Mouse (Mus musculus): ENCODE measurements around the gene Adgrl3. TPM values are rescaled to one million over a fixed set of nuclear protein-coding genes. Genes with fewer than 3 reads are reported as not detected.

The Adgrl3 gene
- polyA plus RNA-seq, 1 experiment, result 9.8 TPM

GRCm38 (mm10) chr5:81564294-81564693, 544.4 kb downstream of the Adgrl3 start:
- no peaks in the 10 kb centered on the region for H3K79me2 ChIP-seq (ENCODE audit: control insufficient read depth, insufficient read depth)
- H3K79me3 ChIP-seq (ENCODE audit: low read depth), result no peaks in the 10 kb centered on the region
- no peak overlapping the region for H3ac ChIP-seq (ENCODE audit: control insufficient read depth, insufficient read length, low read depth)
- no peaks in the 10 kb centered on the region for H3K36me3 ChIP-seq (ENCODE audit: control insufficient read depth, insufficient read depth)
- TF ChIP-seq CTCF (IDR thresholded peaks at IDR 0.05; ENCODE audit: control insufficient read depth, insufficient read depth, insufficient read length) (no peak), MYOG (IDR thresholded peaks at IDR 0.05; ENCODE audit: control insufficient read depth, extremely low read depth, insufficient read length) (no peak), CEBPB (IDR thresholded peaks at IDR 0.05; ENCODE audit: low read depth) (no peak), MAX (IDR thresholded peaks at IDR 0.05) (no peak), USF1 (IDR thresholded peaks at IDR 0.05; ENCODE audit: low read depth) (no peak), FOSL1 (IDR thresholded peaks at IDR 0.05; ENCODE audit: insufficient read depth, low read length, poor library complexity, severe bottlenecking) (no peak), MYOD1 (IDR thresholded peaks at IDR 0.05; ENCODE audit: control insufficient read depth, insufficient read length, low read depth) (no peak)
- H3K4me3 ChIP-seq (ENCODE audit: insufficient read depth, poor library complexity, severe bottlenecking), result no peak overlapping the region
- H3K27me3 ChIP-seq (ENCODE audit: control insufficient read depth, insufficient read depth, insufficient read length), result no peaks in the 10 kb centered on the region

GRCm38 (mm10) chr5:81566577-81566976, 546.6 kb downstream of the Adgrl3 start:
- H3ac ChIP-seq (ENCODE audit: control insufficient read depth, insufficient read length, low read depth), result no peak overlapping the region
- H3K79me3 ChIP-seq (ENCODE audit: low read depth), result no peaks in the 10 kb centered on the region
- no peaks in the 10 kb centered on the region for H3K79me2 ChIP-seq (ENCODE audit: control insufficient read depth, insufficient read depth)
- no peak overlapping the region for H3K4me3 ChIP-seq (ENCODE audit: insufficient read depth, poor library complexity, severe bottlenecking)
- no peaks in the 10 kb centered on the region for H3K27me3 ChIP-seq (ENCODE audit: control insufficient read depth, insufficient read depth, insufficient read length)
- TF ChIP-seq MYOD1 (IDR thresholded peaks at IDR 0.05; ENCODE audit: control insufficient read depth, insufficient read length, low read depth), result no peak
- TF ChIP-seq CEBPB (IDR thresholded peaks at IDR 0.05; ENCODE audit: low read depth), result no peak
- no peak for TF ChIP-seq MAX (IDR thresholded peaks at IDR 0.05)
- TF ChIP-seq FOSL1 (IDR thresholded peaks at IDR 0.05; ENCODE audit: insufficient read depth, low read length, poor library complexity, severe bottlenecking), result no peak
- no peak for TF ChIP-seq MYOG (IDR thresholded peaks at IDR 0.05; ENCODE audit: control insufficient read depth, extremely low read depth, insufficient read length)
- no peak for TF ChIP-seq CTCF (IDR thresholded peaks at IDR 0.05; ENCODE audit: control insufficient read depth, insufficient read depth, insufficient read length)
- no peak for TF ChIP-seq USF1 (IDR thresholded peaks at IDR 0.05; ENCODE audit: low read depth)
- no peaks in the 10 kb centered on the region for H3K36me3 ChIP-seq (ENCODE audit: control insufficient read depth, insufficient read depth)

- Histone ChIP-seq H3K79me3 (ENCODE audit: low read depth) (no peaks in the 10 kb centered on the region), H3K36me3 (ENCODE audit: control insufficient read depth, insufficient read depth) (no peaks in the 10 kb centered on the region), H3K27me3 (ENCODE audit: control insufficient read depth, insufficient read depth, insufficient read length) (no peaks in the 10 kb centered on the region), H3ac (ENCODE audit: control insufficient read depth, insufficient read length, low read depth) (no peak overlapping the region), H3K79me2 (ENCODE audit: control insufficient read depth, insufficient read depth) (no peaks in the 10 kb centered on the region), H3K4me3 (ENCODE audit: insufficient read depth, poor library complexity, severe bottlenecking) (no peak overlapping the region)
- TF ChIP-seq MAX (IDR thresholded peaks at IDR 0.05) (no peak), CTCF (IDR thresholded peaks at IDR 0.05; ENCODE audit: control insufficient read depth, insufficient read depth, insufficient read length) (no peak), FOSL1 (IDR thresholded peaks at IDR 0.05; ENCODE audit: insufficient read depth, low read length, poor library complexity, severe bottlenecking) (no peak), MYOG (IDR thresholded peaks at IDR 0.05; ENCODE audit: control insufficient read depth, extremely low read depth, insufficient read length) (no peak), CEBPB (IDR thresholded peaks at IDR 0.05; ENCODE audit: low read depth) (no peak), MYOD1 (IDR thresholded peaks at IDR 0.05; ENCODE audit: control insufficient read depth, insufficient read length, low read depth) (no peak), USF1 (IDR thresholded peaks at IDR 0.05; ENCODE audit: low read depth) (no peak)
Observed at GRCm38 (mm10) chr5:81568743-81569142, 548.8 kb downstream of the Adgrl3 start.

GRCm38 (mm10) chr5:81582886-81583285, 562.9 kb downstream of the Adgrl3 start:
- no peak for TF ChIP-seq FOSL1 (IDR thresholded peaks at IDR 0.05; ENCODE audit: insufficient read depth, low read length, poor library complexity, severe bottlenecking)
- TF ChIP-seq MYOD1 (IDR thresholded peaks at IDR 0.05; ENCODE audit: control insufficient read depth, insufficient read length, low read depth), result no peak
- TF ChIP-seq CEBPB (IDR thresholded peaks at IDR 0.05; ENCODE audit: low read depth), result no peak
- TF ChIP-seq MAX (IDR thresholded peaks at IDR 0.05), result no peak
- no peak for TF ChIP-seq CTCF (IDR thresholded peaks at IDR 0.05; ENCODE audit: control insufficient read depth, insufficient read depth, insufficient read length)
- Histone ChIP-seq H3K79me2 (ENCODE audit: control insufficient read depth, insufficient read depth) (no peaks in the 10 kb centered on the region), H3K4me3 (ENCODE audit: insufficient read depth, poor library complexity, severe bottlenecking) (no peak overlapping the region), H3K79me3 (ENCODE audit: low read depth) (no peaks in the 10 kb centered on the region), H3K27me3 (ENCODE audit: control insufficient read depth, insufficient read depth, insufficient read length) (no peaks in the 10 kb centered on the region), H3K36me3 (ENCODE audit: control insufficient read depth, insufficient read depth) (no peaks in the 10 kb centered on the region), H3ac (ENCODE audit: control insufficient read depth, insufficient read length, low read depth) (no peak overlapping the region)

GRCm38 (mm10) chr5:81583425-81583824, 563.5 kb downstream of the Adgrl3 start:
- TF ChIP-seq MYOD1 (IDR thresholded peaks at IDR 0.05; ENCODE audit: control insufficient read depth, insufficient read length, low read depth) (no peak), USF1 (IDR thresholded peaks at IDR 0.05; ENCODE audit: low read depth) (no peak), CEBPB (IDR thresholded peaks at IDR 0.05; ENCODE audit: low read depth) (no peak), CTCF (IDR thresholded peaks at IDR 0.05; ENCODE audit: control insufficient read depth, insufficient read depth, insufficient read length) (no peak), FOSL1 (IDR thresholded peaks at IDR 0.05; ENCODE audit: insufficient read depth, low read length, poor library complexity, severe bottlenecking) (no peak), MYOG (IDR thresholded peaks at IDR 0.05; ENCODE audit: control insufficient read depth, extremely low read depth, insufficient read length) (no peak), MAX (IDR thresholded peaks at IDR 0.05) (no peak)
- H3K79me3 ChIP-seq (ENCODE audit: low read depth), result no peaks in the 10 kb centered on the region

GRCm38 (mm10) chr5:81584945-81585344, 565.0 kb downstream of the Adgrl3 start:
- no peaks in the 10 kb centered on the region for H3K27me3 ChIP-seq (ENCODE audit: control insufficient read depth, insufficient read depth, insufficient read length)
- H3K79me2 ChIP-seq (ENCODE audit: control insufficient read depth, insufficient read depth), result no peaks in the 10 kb centered on the region
- TF ChIP-seq USF1 (IDR thresholded peaks at IDR 0.05; ENCODE audit: low read depth) (no peak), CTCF (IDR thresholded peaks at IDR 0.05; ENCODE audit: control insufficient read depth, insufficient read depth, insufficient read length) (no peak), FOSL1 (IDR thresholded peaks at IDR 0.05; ENCODE audit: insufficient read depth, low read length, poor library complexity, severe bottlenecking) (no peak), MYOD1 (IDR thresholded peaks at IDR 0.05; ENCODE audit: control insufficient read depth, insufficient read length, low read depth) (no peak), MYOG (IDR thresholded peaks at IDR 0.05; ENCODE audit: control insufficient read depth, extremely low read depth, insufficient read length) (no peak), CEBPB (IDR thresholded peaks at IDR 0.05; ENCODE audit: low read depth) (no peak), MAX (IDR thresholded peaks at IDR 0.05) (no peak)

More at GRCm38 (mm10) chr5:81583425-81583824, 563.5 kb downstream of the Adgrl3 start:
- Histone ChIP-seq H3K27me3 (ENCODE audit: control insufficient read depth, insufficient read depth, insufficient read length) (no peaks in the 10 kb centered on the region), H3K4me3 (ENCODE audit: insufficient read depth, poor library complexity, severe bottlenecking) (no peak overlapping the region), H3K79me2 (ENCODE audit: control insufficient read depth, insufficient read depth) (no peaks in the 10 kb centered on the region), H3K36me3 (ENCODE audit: control insufficient read depth, insufficient read depth) (no peaks in the 10 kb centered on the region), H3ac (ENCODE audit: control insufficient read depth, insufficient read length, low read depth) (no peak overlapping the region)

More at GRCm38 (mm10) chr5:81584945-81585344, 565.0 kb downstream of the Adgrl3 start:
- no peak overlapping the region for H3ac ChIP-seq (ENCODE audit: control insufficient read depth, insufficient read length, low read depth)
- H3K4me3 ChIP-seq (ENCODE audit: insufficient read depth, poor library complexity, severe bottlenecking), result no peak overlapping the region
- no peaks in the 10 kb centered on the region for H3K36me3 ChIP-seq (ENCODE audit: control insufficient read depth, insufficient read depth)
- no peaks in the 10 kb centered on the region for H3K79me3 ChIP-seq (ENCODE audit: low read depth)
